Mouse (Mus musculus) CH12.LX (cell line): Measurements from ENCODE around the gene 2310033P09Rik. TPM values are rescaled to one million over a fixed set of nuclear protein-coding genes. Genes with fewer than 3 reads are reported as not detected.

Source experiments
- DNase-seq: peaks from one replicate; pipeline ENCODE4 v3.0.0-alpha.2; 2013; ENCODE audit errors: extremely low read depth
- H3K27ac ChIP-seq: 2 replicates; pipeline ENCODE4 v1.5.1; 2012; ENCODE audit warnings: low read depth, mild to moderate bottlenecking, control low read depth, moderate library complexity; ENCODE audit not compliant: insufficient read depth
- H3K27me3 ChIP-seq: replicated peaks from 2 replicates; pipeline ENCODE3; 2012; ENCODE audit warnings: inconsistent platforms
- H3K36me3 ChIP-seq, 2 experiments: replicated peaks in 1 of 2; 2 replicates each; pipeline versions ENCODE3 to v1.6.1; 2012; ENCODE audit warnings: inconsistent platforms in 1 of 2, low read length in 1 of 2, mild to moderate bottlenecking in 1 of 2, mixed read lengths in 1 of 2, moderate library complexity in 1 of 2; ENCODE audit not compliant: control insufficient read depth in 1 of 2, insufficient read depth in 1 of 2
- H3K4me1 ChIP-seq, 2 experiments: 2 replicates each; pipeline ENCODE4 v1.6.1; 2012; ENCODE audit warnings: inconsistent platforms in 1 of 2, moderate library complexity in 1 of 2; ENCODE audit not compliant: insufficient read depth in 2 of 2, control insufficient read depth in 1 of 2
- H3K4me2 ChIP-seq: 2 replicates; pipeline ENCODE4 v1.6.1; 2012; ENCODE audit warnings: low read depth, mild to moderate bottlenecking, control low read depth; ENCODE audit not compliant: poor library complexity, insufficient read depth, severe bottlenecking
- H3K4me3 ChIP-seq, 3 experiments: fragments of 150-350 bp in 1 of 3; sonication (generic) in 1 of 3; replicated peaks in 1 of 3; 2 replicates each; pipeline versions ENCODE3 to v1.5.1; 2011 to 2012; ENCODE audit warnings: low read depth in 2 of 3, low read length in 2 of 3, mild to moderate bottlenecking in 2 of 3, moderate library complexity in 2 of 3, control low read depth in 1 of 3, improper control_type of control experiment in 1 of 3, inconsistent platforms in 1 of 3, mixed read lengths in 1 of 3; ENCODE audit not compliant: poor library complexity in 1 of 3
- H3K79me2 ChIP-seq: replicated peaks from 2 replicates; pipeline ENCODE4 v1.6.1; 2012; ENCODE audit warnings: mild to moderate bottlenecking, moderate library complexity; ENCODE audit not compliant: control insufficient read depth, poor library complexity, insufficient read depth, severe bottlenecking; ENCODE audit errors: extremely low read depth
- H3K9ac ChIP-seq: 2 replicates; pipeline ENCODE4 v1.6.1; 2012; ENCODE audit warnings: low read depth, mild to moderate bottlenecking, control low read depth, moderate library complexity; ENCODE audit not compliant: insufficient read depth
- H3K9me3 ChIP-seq: replicated peaks from 2 replicates; pipeline ENCODE3; 2012; ENCODE audit warnings: low read length, inconsistent platforms, mixed read lengths
- BHLHE40 ChIP-seq: IDR thresholded peaks from 2 replicates; pipeline ENCODE4 v1.6.1; 2011; ENCODE audit warnings: mild to moderate bottlenecking, low read depth, low read length, improper control_type of control experiment
- CHD1 ChIP-seq: IDR thresholded peaks from 2 replicates; pipeline ENCODE4 v1.6.1; 2012; ENCODE audit warnings: low read depth, low read length, improper control_type of control experiment, inconsistent platforms
- CTCF ChIP-seq, 2 experiments: IDR thresholded peaks in 1 of 2; conservative IDR thresholded peaks in 1 of 2; 2 replicates each; pipeline ENCODE4 v1.5.1; 2011 to 2012; ENCODE audit warnings: low read depth in 2 of 2, low read length in 2 of 2, improper control_type of control experiment in 1 of 2, inconsistent platforms in 1 of 2, mild to moderate bottlenecking in 1 of 2, moderate library complexity in 1 of 2
- EP300 ChIP-seq: IDR thresholded peaks from 2 replicates; pipeline ENCODE4 v1.6.1; 2011; ENCODE audit warnings: low read length, improper control_type of control experiment
- GABPA ChIP-seq: IDR thresholded peaks from 2 replicates; pipeline ENCODE4 v1.6.1; 2012; ENCODE audit warnings: low read depth, low read length, improper control_type of control experiment, inconsistent platforms; ENCODE audit not compliant: insufficient replicate concordance
- JUN ChIP-seq: IDR thresholded peaks from 2 replicates; pipeline ENCODE4 v1.6.1; 2011; ENCODE audit warnings: low read depth, mild to moderate bottlenecking, low read length, improper control_type of control experiment, moderate library complexity; ENCODE audit not compliant: insufficient read depth
- JUND ChIP-seq: conservative IDR thresholded peaks from 2 replicates; pipeline ENCODE4 v1.6.1; 2011; ENCODE audit warnings: low read depth, low read length, improper control_type of control experiment
- MAFK ChIP-seq: IDR thresholded peaks from 2 replicates; pipeline ENCODE4 v1.6.1; 2011; ENCODE audit warnings: low read length, improper control_type of control experiment; ENCODE audit not compliant: insufficient replicate concordance
- MEF2A ChIP-seq: IDR thresholded peaks from 2 replicates; pipeline ENCODE4 v1.6.1; 2014; ENCODE audit warnings: low read depth, mild to moderate bottlenecking, inconsistent platforms, low read length, improper control_type of control experiment, borderline replicate concordance
- MYC ChIP-seq: IDR thresholded peaks from 2 replicates; pipeline ENCODE4 v1.6.1; 2011; ENCODE audit warnings: low read depth, mild to moderate bottlenecking, improper control_type of control experiment, low read length
- NRF1 ChIP-seq: IDR thresholded peaks from 2 replicates; pipeline ENCODE4 v1.6.1; 2014; ENCODE audit warnings: low read depth, mild to moderate bottlenecking, inconsistent platforms, low read length, improper control_type of control experiment, moderate library complexity
- PAX5 ChIP-seq: IDR thresholded peaks from 2 replicates; pipeline ENCODE4 v1.6.1; 2012; ENCODE audit warnings: low read length, inconsistent platforms, mixed read lengths
- POLR2A ChIP-seq: IDR thresholded peaks from 2 replicates; pipeline ENCODE4 v1.6.1; 2011; ENCODE audit warnings: low read depth, mild to moderate bottlenecking, improper control_type of control experiment, low read length
- POLR2AphosphoS2 ChIP-seq: IDR thresholded peaks from 2 replicates; pipeline ENCODE4 v1.6.1; 2011; ENCODE audit warnings: low read depth, low read length, improper control_type of control experiment
- RAD21 ChIP-seq: IDR thresholded peaks from 2 replicates; pipeline ENCODE4 v1.6.1; 2011; ENCODE audit warnings: low read depth, mild to moderate bottlenecking, low read length, improper control_type of control experiment, moderate library complexity
- SIN3A ChIP-seq: IDR thresholded peaks from 2 replicates; pipeline ENCODE4 v1.6.1; 2012; ENCODE audit warnings: low read length, improper control_type of control experiment, inconsistent platforms
- SMC3 ChIP-seq: IDR thresholded peaks from 2 replicates; pipeline ENCODE4 v1.6.1; 2011; ENCODE audit warnings: low read depth, low read length, improper control_type of control experiment
- TBP ChIP-seq: conservative IDR thresholded peaks from 2 replicates; pipeline ENCODE4 v1.6.1; 2011; ENCODE audit warnings: low read depth, low read length, improper control_type of control experiment
- TCF12 ChIP-seq: IDR thresholded peaks from 2 replicates; pipeline ENCODE4 v1.6.1; 2014; ENCODE audit warnings: low read depth, mild to moderate bottlenecking, inconsistent platforms, low read length, improper control_type of control experiment
- UBTF ChIP-seq: IDR thresholded peaks from 2 replicates; pipeline ENCODE4 v1.6.1; 2012; ENCODE audit warnings: low read depth, mild to moderate bottlenecking, inconsistent platforms, low read length, improper control_type of control experiment, moderate library complexity
- USF1 ChIP-seq: IDR thresholded peaks from 2 replicates; pipeline ENCODE4 v1.6.1; 2014; ENCODE audit warnings: low read depth, mild to moderate bottlenecking, inconsistent platforms, low read length, improper control_type of control experiment
- ZC3H11A ChIP-seq: IDR thresholded peaks from 2 replicates; pipeline ENCODE4 v1.6.1; 2012; ENCODE audit warnings: low read depth, mild to moderate bottlenecking, inconsistent platforms, low read length, improper control_type of control experiment
- ZMIZ1 ChIP-seq: IDR thresholded peaks from 2 replicates; pipeline ENCODE4 v1.6.1; 2012; ENCODE audit warnings: low read depth, mild to moderate bottlenecking, inconsistent platforms, low read length, improper control_type of control experiment
- dilution Hi-C: fragments of 300-500 bp; cut with MboI; formaldehyde crosslinking; loops from 2 replicates; pipeline ENCODE4 v1.14.3; 2020; ENCODE audit warnings: low sequenced_read_pairs; ENCODE audit not compliant: extremely low pct_unique_long_range_greater_than_20kb, extremely low pct_ligation_motif_present
- in situ Hi-C: fragments of 300-500 bp; cut with MboI; formaldehyde crosslinking; loops from 3 replicates; pipeline ENCODE4 v1.14.3; 2019; ENCODE audit warnings: low sequenced_read_pairs, low pct_ligation_motif_present, low pct_unique_long_range_greater_than_20kb, mixed read lengths
- polyA plus RNA-seq: library from polyadenylated mRNA; unstranded; fragments of >175 nt; gene quantifications from 2 replicates; pipeline ENCODE4 v1.2.1, GENCODE M21; 2012; ENCODE audit warnings: low read depth; ENCODE audit not compliant: insufficient read length
- total RNA-seq, 2 experiments: library from RNA; depleted of rRNA; stranded (reverse); fragments of 300-350 nt in 1 of 2; fragments of >200 nt in 1 of 2; gene quantifications; 2 replicates each; pipeline ENCODE4 v1.2.3; 2012 to 2014

2310033P09Rik gene
- total and polyA plus RNA-seq, 3 experiments: 7.9 to 44.1 (median 15.3) TPM

DNA sequence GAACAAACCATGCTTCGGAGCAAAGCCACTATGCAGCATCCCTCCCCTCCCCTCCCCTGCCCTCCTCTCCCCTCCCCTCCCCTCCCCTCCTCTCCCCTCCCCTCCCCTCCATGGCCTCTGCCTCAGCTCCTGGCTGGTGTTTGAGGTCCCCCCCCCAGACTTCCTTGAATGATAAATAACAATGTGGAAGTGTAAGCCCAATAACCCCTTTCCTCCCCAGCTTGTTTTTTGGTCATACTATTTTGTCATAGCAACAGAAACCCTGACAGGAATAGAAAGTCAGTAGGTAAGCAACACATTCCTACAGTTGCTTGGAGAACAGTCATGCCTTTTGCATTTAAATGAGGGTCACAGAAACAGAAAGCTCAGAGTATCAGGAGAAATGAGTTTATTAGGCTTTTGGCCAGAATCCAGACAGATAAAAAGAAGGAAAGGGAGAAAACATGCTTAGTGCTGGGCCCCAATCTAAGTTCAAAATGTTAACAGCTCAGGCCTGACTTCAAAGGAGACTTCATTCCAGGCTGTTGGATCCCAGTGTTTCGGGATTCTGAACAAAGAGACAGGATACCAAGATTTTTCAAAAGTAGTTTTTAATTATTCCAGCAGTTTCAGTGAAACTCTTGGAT, 42.4 kb upstream of the 2310033P09Rik start:
- H3K27ac ChIP-seq: no peak overlapping the region
- dilution Hi-C loops (no loop called here), in situ Hi-C loops (loop anchor here (5.0 kb wide), 1 partner anchor 37 kb away; the partner anchor contains the start of gene Mrpl55)
- H3K4me1 ChIP-seq: peaks cover 18 to 54% of the 10 kb centered on the region in 2 experiments
- TF ChIP-seq TCF12 (no peak), JUND (no peak), PAX5 (no peak), POLR2A (no peak), TBP (no peak), GABPA (no peak), USF1 (no peak), UBTF (no peak), CTCF (conservative IDR thresholded peaks at IDR 0.05 in 1 of 2, IDR thresholded peaks at IDR 0.05 in 1 of 2; ENCODE audit: low read depth in 2 of 2, low read length in 2 of 2) (no peak), RAD21 (no peak), NRF1 (no peak), MYC (no peak), ZMIZ1 (no peak), POLR2AphosphoS2 (no peak), SIN3A (no peak), CHD1 (no peak), JUN (no peak), MAFK (no peak), MEF2A (no peak)
- H3K4me3 ChIP-seq: no peak overlapping the region
- no peaks in the 10 kb centered on the region for H3K9me3 ChIP-seq
- H3K36me3 ChIP-seq: no peaks in the 10 kb centered on the region
- DNase-seq: no peak
- H3K9ac ChIP-seq: no peak overlapping the region
- no peaks in the 10 kb centered on the region for H3K27me3 ChIP-seq
- H3K4me2 ChIP-seq: no peak overlapping the region
- H3K79me2 ChIP-seq: no peaks in the 10 kb centered on the region

DNA sequence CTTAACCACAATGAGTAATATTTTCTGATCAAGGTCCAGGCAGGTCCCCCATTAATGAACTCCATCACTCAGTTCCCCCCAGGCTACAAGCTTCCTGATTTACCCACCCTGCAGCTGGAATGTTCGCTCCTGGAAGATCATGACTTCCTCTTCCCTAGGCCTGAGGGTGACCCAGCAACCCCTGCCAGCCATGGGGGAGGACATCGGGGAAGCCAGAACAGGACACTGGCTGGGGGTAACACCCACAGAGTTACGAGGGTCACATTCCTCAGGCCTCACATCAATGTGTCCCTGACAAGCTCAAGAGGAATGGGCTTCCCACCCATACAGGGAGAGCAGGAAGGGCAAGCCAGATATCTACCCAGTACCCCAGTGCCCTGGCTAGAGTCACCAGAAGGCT, 38.3 kb upstream of the 2310033P09Rik start:
- peaks cover 2% of the 10 kb centered on the region for H3K27me3 ChIP-seq
- TF ChIP-seq EP300 (no peak), MYC (no peak), MEF2A (no peak), SIN3A (no peak), JUND (no peak), BHLHE40 (no peak), SMC3 (no peak), ZC3H11A (no peak), MAFK (no peak), TCF12 (no peak), ZMIZ1 (no peak)
- no peaks in the 10 kb centered on the region for H3K79me2 ChIP-seq
- no peak overlapping the region for H3K4me2 ChIP-seq
- no peak overlapping the region for H3K4me3 ChIP-seq
- no peak for DNase-seq
- H3K27ac ChIP-seq: no peak overlapping the region
- dilution Hi-C loops: no loop called here
- H3K4me1 ChIP-seq: peaks cover 17 to 60% of the 10 kb centered on the region in 2 experiments
- H3K36me3 ChIP-seq: no peaks in the 10 kb centered on the region
- H3K9ac ChIP-seq: no peak overlapping the region
- no peaks in the 10 kb centered on the region for H3K9me3 ChIP-seq
- in situ Hi-C loops: loop anchor here (5.0 kb wide), 1 partner anchor 32 kb away; the partner anchor contains the start of gene Mrpl55
